Mouse (Mus musculus): ENCODE data around the gene Gm10842. TPM values are rescaled to one million over a fixed set of nuclear protein-coding genes. Genes with fewer than 3 reads are reported as not detected.

The Gm10842 gene
- polyA plus RNA-seq, 1 experiment from 2014 or later, result not detected

DNA sequence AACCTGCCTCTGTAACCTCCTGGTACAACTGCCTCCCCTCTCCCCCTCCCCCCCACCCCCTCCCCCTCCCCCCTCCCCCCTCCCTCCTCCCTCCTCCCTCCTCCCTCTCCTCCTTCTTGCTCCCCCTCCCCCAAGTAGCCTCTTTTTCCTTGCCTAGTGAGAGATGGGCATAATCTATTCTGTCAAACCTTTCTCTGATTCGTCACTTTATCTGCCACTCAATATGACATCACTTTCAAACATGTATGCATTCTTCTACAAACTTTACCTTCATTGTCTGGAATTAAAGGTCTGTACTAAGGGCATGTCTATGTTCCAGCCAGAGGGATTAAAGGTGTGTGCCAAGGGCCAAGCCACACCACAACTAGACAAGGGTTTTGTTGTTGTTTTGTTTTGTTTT lies 3.1 kb downstream of the Gm10842 start:
- Histone ChIP-seq H3K27ac (ENCODE audit: low read depth) (no peak overlapping the region), H3K9ac (ENCODE audit: low read length) (no peak overlapping the region), H3K4me2 (ENCODE audit: low read length) (no peak overlapping the region), H3K4me3 (ENCODE audit: low read depth, low read length) (no peak overlapping the region), H3K27me3 (replicated peaks; ENCODE audit: control insufficient read depth, insufficient read depth, low read length) (0 out of 2 replicates have a peak, but pooled peaks cover 5% of the 10 kb centered on the region), H3K36me3 (ENCODE audit: control insufficient read depth, insufficient read depth, low read length) (no peaks in the 10 kb centered on the region), H3K9me3 (ENCODE audit: control insufficient read depth, low read length) (no peaks in the 10 kb centered on the region), H3K4me1 (replicated peaks; ENCODE audit: control insufficient read depth, insufficient read depth, low read length) (peaks cover 7% of the 10 kb centered on the region)
- 93% methylated on average over 1 of the region's 1 CpGs for WGBS
- ATAC-seq (replicated peaks; ENCODE audit: low FRiP score, low TSS enrichment, low read depth) (no peak), DNase-seq (ENCODE audit: low spot score) (no peak)

DNA sequence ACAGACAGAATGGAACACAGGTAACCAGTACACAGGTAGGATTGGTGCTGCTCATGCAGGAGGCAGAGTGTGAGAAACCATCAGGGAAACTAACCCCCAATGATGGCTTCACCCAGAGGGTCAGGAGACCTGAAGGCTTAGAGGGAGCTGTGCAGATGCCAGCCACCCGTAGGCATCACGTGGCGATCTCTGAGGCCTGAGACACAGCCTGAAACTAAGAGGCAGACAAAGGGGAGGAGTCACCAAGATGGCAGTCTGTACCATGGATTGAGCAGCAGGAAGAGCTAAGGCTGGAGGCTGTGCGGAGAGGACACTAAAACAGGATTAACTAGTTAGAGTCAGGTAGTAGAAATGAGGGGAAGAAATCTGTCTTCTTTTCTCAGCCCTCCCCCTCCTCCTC lies 4.0 kb downstream of the Gm10842 start:
- Histone ChIP-seq H3K4me1 (replicated peaks; ENCODE audit: control insufficient read depth, insufficient read depth, low read length) (peaks cover 7% of the 10 kb centered on the region), H3K27me3 (replicated peaks; ENCODE audit: control insufficient read depth, insufficient read depth, low read length) (0 out of 2 replicates have a peak, but pooled peaks cover 5% of the 10 kb centered on the region), H3K9ac (ENCODE audit: low read length) (no peak overlapping the region), H3K9me3 (ENCODE audit: control insufficient read depth, low read length) (no peaks in the 10 kb centered on the region), H3K36me3 (ENCODE audit: control insufficient read depth, insufficient read depth, low read length) (no peaks in the 10 kb centered on the region), H3K27ac (ENCODE audit: low read depth) (no peak overlapping the region), H3K4me2 (ENCODE audit: low read length) (no peak overlapping the region), H3K4me3 (ENCODE audit: low read depth, low read length) (no peak overlapping the region)
- DNase-seq (ENCODE audit: low spot score) (no peak), ATAC-seq (replicated peaks; ENCODE audit: low FRiP score, low TSS enrichment, low read depth) (no peak)
- 55% methylated on average over 4 of the region's 4 CpGs for WGBS

DNA sequence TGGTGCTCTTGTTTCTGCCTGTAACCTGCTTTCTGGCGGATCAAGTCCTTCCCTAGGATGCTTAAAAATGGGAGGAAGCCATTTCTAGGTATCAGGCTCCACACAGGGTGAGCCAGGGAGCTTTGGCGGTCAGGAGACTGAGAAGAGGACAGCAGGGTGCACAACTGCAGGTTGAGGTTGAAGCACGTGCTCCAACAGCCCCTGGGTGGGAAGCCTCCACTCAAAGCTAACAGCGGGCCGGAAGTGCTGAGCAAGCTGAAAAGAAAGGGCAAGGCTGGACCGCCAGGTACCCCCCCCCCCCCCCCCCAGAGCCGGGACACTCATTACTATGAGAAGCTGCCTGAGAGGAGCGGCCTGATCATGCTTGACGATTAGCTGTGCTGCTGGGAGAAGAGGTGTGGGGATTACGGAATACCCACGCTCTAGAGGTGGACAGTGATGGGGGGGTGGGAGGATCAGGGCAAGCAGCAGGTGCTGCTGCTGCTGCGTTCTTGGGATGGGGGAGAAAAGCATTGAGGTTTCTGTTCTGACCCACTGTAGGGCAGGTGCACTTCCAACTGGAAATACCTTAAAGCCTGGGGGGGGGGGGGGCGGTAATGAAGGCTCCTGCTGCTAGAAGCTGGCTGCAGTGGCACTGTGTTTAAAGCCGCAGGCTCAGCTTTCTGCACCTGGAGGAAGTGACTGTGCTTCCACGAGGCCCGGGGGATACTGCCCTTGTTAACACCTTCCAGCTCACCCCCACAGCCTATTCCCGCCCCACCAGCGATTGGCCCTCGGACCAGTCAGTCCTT lies 4.7 kb downstream of the Gm10842 start:
- no peak overlapping the region for H3K9ac ChIP-seq (ENCODE audit: low read length)
- no peak for ATAC-seq (replicated peaks; ENCODE audit: low FRiP score, low TSS enrichment, low read depth)
- 21% methylated on average over 18 of the region's 19 CpGs for WGBS

DNA sequence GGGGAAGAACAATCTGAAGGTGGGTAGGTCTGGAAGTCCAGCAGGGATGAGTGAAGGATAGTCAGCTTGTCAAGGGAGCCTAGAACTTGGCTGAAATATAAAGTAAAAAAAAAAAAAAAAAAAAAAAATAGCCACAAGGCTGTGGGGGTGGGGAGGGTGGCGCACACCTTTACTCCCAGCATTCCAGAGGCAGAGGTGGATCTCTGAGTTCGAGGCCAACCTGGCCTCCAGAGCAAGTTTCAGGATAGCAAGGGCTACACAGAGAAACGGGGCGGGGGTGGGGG lies 5.3 kb downstream of the Gm10842 start:
- DNase-seq (ENCODE audit: low spot score) (no peak), ATAC-seq (replicated peaks; ENCODE audit: low FRiP score, low TSS enrichment, low read depth) (no peak)
- no peaks in the 10 kb centered on the region for H3K36me3 ChIP-seq (ENCODE audit: control insufficient read depth, insufficient read depth, low read length)
- WGBS, result 86% methylated on average over 1 of the region's 4 CpGs
- H3K27me3 ChIP-seq (replicated peaks; ENCODE audit: control insufficient read depth, insufficient read depth, low read length), result 0 out of 2 replicates have a peak, but pooled peaks cover 5% of the 10 kb centered on the region
- H3K4me1 ChIP-seq (replicated peaks; ENCODE audit: control insufficient read depth, insufficient read depth, low read length), result peaks cover 7% of the 10 kb centered on the region
- H3K9ac ChIP-seq (ENCODE audit: low read length), result no peak overlapping the region
- no peak overlapping the region for H3K4me2 ChIP-seq (ENCODE audit: low read length)
- no peak overlapping the region for H3K27ac ChIP-seq (ENCODE audit: low read depth)
- H3K4me3 ChIP-seq (ENCODE audit: low read depth, low read length), result no peak overlapping the region
- H3K9me3 ChIP-seq (ENCODE audit: control insufficient read depth, low read length), result no peaks in the 10 kb centered on the region

More for the DNA sequence above, 4.7 kb downstream of the Gm10842 start:
- peaks cover 7% of the 10 kb centered on the region for H3K4me1 ChIP-seq (replicated peaks; ENCODE audit: control insufficient read depth, insufficient read depth, low read length)
- DNase-seq (ENCODE audit: low spot score), result no peak
- no peak overlapping the region for H3K4me2 ChIP-seq (ENCODE audit: low read length)
- H3K9me3 ChIP-seq (ENCODE audit: control insufficient read depth, low read length), result no peaks in the 10 kb centered on the region
- H3K27me3 ChIP-seq (replicated peaks; ENCODE audit: control insufficient read depth, insufficient read depth, low read length), result 0 out of 2 replicates have a peak, but pooled peaks cover 5% of the 10 kb centered on the region
- no peak overlapping the region for H3K27ac ChIP-seq (ENCODE audit: low read depth)
- H3K4me3 ChIP-seq (ENCODE audit: low read depth, low read length), result no peak overlapping the region
- no peaks in the 10 kb centered on the region for H3K36me3 ChIP-seq (ENCODE audit: control insufficient read depth, insufficient read depth, low read length)

DNA sequence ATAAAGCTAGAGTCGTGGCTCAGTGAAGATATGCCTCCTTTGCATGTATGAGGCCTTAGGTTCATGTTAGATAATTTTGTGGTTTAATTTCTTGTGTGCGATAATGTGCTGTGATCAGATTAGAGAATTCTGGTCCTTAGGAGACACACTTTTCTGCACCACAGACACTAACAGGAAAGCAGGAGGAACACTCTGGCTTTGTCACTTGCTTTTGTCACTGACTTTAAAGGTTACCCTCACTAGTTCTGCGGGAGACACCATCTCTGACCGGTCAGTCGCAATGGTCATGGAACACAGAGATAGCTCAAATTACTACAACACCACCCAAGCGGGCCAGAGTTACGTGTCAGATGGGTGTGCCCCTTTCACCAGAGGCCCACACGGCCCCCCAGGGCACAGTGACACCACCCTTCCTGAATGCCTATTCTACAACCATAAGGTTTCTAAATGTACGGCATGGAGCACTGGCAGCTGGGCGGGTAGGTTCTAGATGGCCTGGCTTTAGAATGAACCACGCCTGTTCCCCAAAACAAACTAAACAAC lies 5.7 kb downstream of the Gm10842 start:
- Histone ChIP-seq H3K36me3 (ENCODE audit: control insufficient read depth, insufficient read depth, low read length) (no peaks in the 10 kb centered on the region), H3K4me1 (replicated peaks; ENCODE audit: control insufficient read depth, insufficient read depth, low read length) (peaks cover 7% of the 10 kb centered on the region), H3K4me3 (ENCODE audit: low read depth, low read length) (no peak overlapping the region), H3K27me3 (replicated peaks; ENCODE audit: control insufficient read depth, insufficient read depth, low read length) (0 out of 2 replicates have a peak, but pooled peaks cover 5% of the 10 kb centered on the region), H3K27ac (ENCODE audit: low read depth) (no peak overlapping the region), H3K4me2 (ENCODE audit: low read length) (no peak overlapping the region), H3K9me3 (ENCODE audit: control insufficient read depth, low read length) (no peaks in the 10 kb centered on the region), H3K9ac (ENCODE audit: low read length) (no peak overlapping the region)
- no peak for DNase-seq (ENCODE audit: low spot score)
- ATAC-seq (replicated peaks; ENCODE audit: low FRiP score, low TSS enrichment, low read depth), result no peak
- WGBS, result 85% methylated on average over 11 of the region's 11 CpGs

DNA sequence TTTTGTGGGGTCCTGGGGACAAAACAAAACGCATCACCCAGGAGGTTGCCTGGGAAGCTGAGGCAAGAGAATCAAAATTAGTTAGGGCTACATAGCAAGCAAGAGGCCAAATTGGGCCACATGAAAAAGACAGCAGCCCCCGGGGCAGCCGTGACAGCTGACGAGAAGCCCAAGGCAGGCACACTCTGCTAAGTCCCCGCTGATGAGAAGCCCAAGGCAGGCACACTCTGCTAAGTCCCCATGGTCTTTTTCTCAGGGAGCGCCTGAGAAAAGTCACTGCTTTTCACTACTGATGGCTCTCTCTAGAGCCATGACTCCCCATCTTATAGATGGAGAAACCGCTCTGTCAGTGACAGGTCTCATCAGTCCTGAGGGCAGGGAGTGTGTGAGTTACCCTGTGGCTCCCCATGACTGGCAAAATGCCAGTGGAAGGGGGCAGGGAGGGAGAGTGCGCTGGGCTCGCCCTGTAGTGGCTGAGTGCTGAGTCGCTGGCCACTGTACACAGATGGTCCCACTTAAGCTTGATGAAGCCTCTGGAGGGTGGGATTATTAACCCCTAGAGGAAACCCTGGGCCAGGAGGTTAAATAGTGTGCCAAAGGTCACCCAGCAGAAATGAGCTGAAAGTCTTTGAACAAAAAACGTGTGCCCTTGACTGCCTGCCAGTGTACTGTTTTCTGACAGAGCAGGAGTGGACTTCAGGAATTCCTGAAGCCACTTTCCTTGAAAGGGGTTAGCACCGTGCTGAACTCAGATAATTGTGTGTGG lies 6.6 kb downstream of the Gm10842 start:
- Histone ChIP-seq H3K9ac (ENCODE audit: low read length) (no peak overlapping the region), H3K9me3 (ENCODE audit: control insufficient read depth, low read length) (no peaks in the 10 kb centered on the region), H3K4me1 (replicated peaks; ENCODE audit: control insufficient read depth, insufficient read depth, low read length) (peaks cover 7% of the 10 kb centered on the region), H3K36me3 (ENCODE audit: control insufficient read depth, insufficient read depth, low read length) (no peaks in the 10 kb centered on the region), H3K27me3 (replicated peaks; ENCODE audit: control insufficient read depth, insufficient read depth, low read length) (0 out of 2 replicates have a peak, but pooled peaks cover 5% of the 10 kb centered on the region), H3K4me3 (ENCODE audit: low read depth, low read length) (no peak overlapping the region), H3K27ac (ENCODE audit: low read depth) (no peak overlapping the region), H3K4me2 (ENCODE audit: low read length) (no peak overlapping the region)
- DNase-seq (ENCODE audit: low spot score) (peak; percentile 59), ATAC-seq (replicated peaks; ENCODE audit: low FRiP score, low TSS enrichment, low read depth) (peak; percentile 71; the same call in 1 of the 2 replicates)
- WGBS, result 33% methylated on average over 12 of the region's 12 CpGs

DNA sequence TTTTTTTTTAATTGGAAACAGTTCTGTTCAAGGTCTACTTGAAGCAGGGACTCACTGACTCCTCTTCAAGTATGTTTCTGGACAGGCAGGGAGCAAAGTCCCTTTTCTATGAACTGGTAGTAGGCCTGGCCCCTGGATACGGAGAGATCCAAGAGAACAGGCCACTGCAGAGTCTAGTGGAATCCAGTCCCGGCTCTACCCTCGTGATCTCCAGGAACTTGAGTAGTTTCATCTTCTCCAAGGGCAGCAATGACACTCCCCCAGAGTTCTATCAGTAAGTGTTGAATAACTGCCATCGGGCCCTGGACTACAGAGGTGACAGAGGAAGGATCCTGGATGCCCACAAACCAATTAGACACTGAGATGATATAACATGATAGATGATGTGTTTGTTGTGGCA lies 9.2 kb downstream of the Gm10842 start:
- H3K4me3 ChIP-seq (ENCODE audit: low read depth, low read length), result no peak overlapping the region
- H3K9me3 ChIP-seq (ENCODE audit: control insufficient read depth, low read length), result no peaks in the 10 kb centered on the region
- H3K36me3 ChIP-seq (ENCODE audit: control insufficient read depth, insufficient read depth, low read length), result no peaks in the 10 kb centered on the region
- 0 out of 2 replicates have a peak, but pooled peaks cover under 1% of the 10 kb centered on the region for H3K27me3 ChIP-seq (replicated peaks; ENCODE audit: control insufficient read depth, insufficient read depth, low read length)
- ATAC-seq (replicated peaks; ENCODE audit: low FRiP score, low TSS enrichment, low read depth) (no peak), DNase-seq (ENCODE audit: low spot score) (no peak)
- WGBS, result 72% methylated on average over 4 of the region's 4 CpGs
- H3K4me1 ChIP-seq (replicated peaks; ENCODE audit: control insufficient read depth, insufficient read depth, low read length), result peaks cover 7% of the 10 kb centered on the region
- H3K4me2 ChIP-seq (ENCODE audit: low read length), result no peak overlapping the region
- H3K27ac ChIP-seq (ENCODE audit: low read depth), result no peak overlapping the region
- no peak overlapping the region for H3K9ac ChIP-seq (ENCODE audit: low read length)

DNA sequence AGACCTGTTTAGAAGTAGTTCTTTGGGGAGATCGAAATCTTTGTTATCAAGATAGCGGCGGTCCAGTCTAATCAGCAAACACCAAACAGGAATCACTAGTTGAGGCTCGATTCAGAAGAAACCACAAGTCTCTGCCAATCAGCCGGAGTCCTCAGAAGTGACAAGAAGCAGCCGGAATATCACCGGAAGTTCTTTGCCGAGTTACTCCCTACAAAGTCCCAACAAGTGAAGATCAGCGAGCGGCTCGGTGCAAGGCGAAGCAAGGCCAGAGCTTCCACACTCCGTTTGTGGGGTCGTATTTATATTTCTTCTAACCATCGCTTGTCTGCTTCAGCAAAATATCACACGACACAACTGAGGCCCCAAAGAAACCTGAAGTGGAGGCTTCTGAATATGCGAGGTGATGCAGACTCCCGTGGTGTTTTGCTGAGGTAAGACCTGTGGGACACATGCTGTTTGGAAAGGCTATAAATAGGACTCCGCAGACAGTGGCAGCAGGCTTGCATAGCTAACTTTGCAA lies 10.1 kb downstream of the Gm10842 start:
- Histone ChIP-seq H3K4me3 (ENCODE audit: low read depth, low read length) (no peak overlapping the region), H3K9me3 (ENCODE audit: control insufficient read depth, low read length) (no peaks in the 10 kb centered on the region), H3K4me1 (replicated peaks; ENCODE audit: control insufficient read depth, insufficient read depth, low read length) (peaks cover 7% of the 10 kb centered on the region), H3K36me3 (ENCODE audit: control insufficient read depth, insufficient read depth, low read length) (no peaks in the 10 kb centered on the region), H3K9ac (ENCODE audit: low read length) (no peak overlapping the region), H3K27ac (ENCODE audit: low read depth) (no peak overlapping the region), H3K27me3 (replicated peaks; ENCODE audit: control insufficient read depth, insufficient read depth, low read length) (no peaks in the 10 kb centered on the region), H3K4me2 (ENCODE audit: low read length) (no peak overlapping the region)
- WGBS, result 83% methylated on average over 19 of the region's 19 CpGs
- no peak for DNase-seq (ENCODE audit: low spot score)
- ATAC-seq (replicated peaks; ENCODE audit: low FRiP score, low TSS enrichment, low read depth), result no peak

All from intestine, embryonic 14.5 days (tissue).